In the genomic region with DNA sequence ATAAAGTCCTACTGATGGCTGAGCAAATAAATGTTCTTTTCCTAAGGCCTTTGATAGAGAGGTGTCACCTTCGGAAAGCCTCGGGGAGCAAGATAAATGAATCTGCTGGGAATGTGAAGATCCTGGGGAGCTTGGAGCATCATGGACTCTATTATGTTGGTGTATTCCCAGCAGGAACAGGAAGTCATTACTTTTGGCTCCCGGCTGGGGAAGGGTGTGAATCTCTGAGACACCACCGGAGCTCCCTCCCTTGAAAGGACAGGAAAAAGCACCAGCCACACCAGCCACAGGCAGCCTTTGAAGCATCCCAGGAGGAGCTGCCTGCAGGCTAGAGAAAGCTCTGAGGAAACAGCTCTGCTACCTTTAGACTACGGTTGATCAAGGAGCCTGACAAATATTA, we compare ENCODE assay signal across 19 mouse cellular contexts.
DNase-seq lines count a peak whose midpoint lies in the region; ATAC-seq and TF ChIP-seq lines count a peak whose summit lies in the region.
"Had no signal": no experiment of that assay in that cellular context is flagged by ENCODE, and none has a peak within 500 bp of the region (broad histone marks: within the 10 kb centered on the region; RNA-seq: fewer than 3 reads in every experiment).

No protein-coding gene starts in this region.

- ATAC-seq in forebrain, embryonic 11.5 days (replicated peaks; ENCODE audit: low FRiP score) = no peak
- ATAC-seq in forebrain, postnatal 0 days = no peak
- no peak for ATAC-seq in midbrain, embryonic 15.5 days (replicated peaks)
- ATAC-seq in stomach, postnatal 0 days (ENCODE audit: low FRiP score, low TSS enrichment) = no peak
- ATAC-seq: activated CD4-positive, CD25-positive, alpha-beta regulatory T cell, adult 4 months; CD4-positive, CD25-positive, alpha-beta regulatory T cell, adult 4 months; forebrain, embryonic 13.5 days had no signal

- no peak overlapping the region for H3K4me3 ChIP-seq in forebrain, embryonic 11.5 days (ENCODE audit: low read depth, low read length)
- H3K4me3 ChIP-seq in forebrain, postnatal 0 days (ENCODE audit: low read depth, low read length) = no peak overlapping the region
- H3K4me3 ChIP-seq in midbrain, embryonic 10.5 days = no peak overlapping the region
- H3K4me3 ChIP-seq in midbrain, embryonic 15.5 days = no peak overlapping the region
- H3K4me3 ChIP-seq in stomach, postnatal 0 days (ENCODE audit: low read depth, low read length) = no peak overlapping the region
- H3K4me3 ChIP-seq: forebrain, embryonic 13.5 days; heart, embryonic 12.5 days; lung, embryonic 15.5 days had no signal

- no peaks in the 10 kb centered on the region for H3K9me3 ChIP-seq in forebrain, embryonic 11.5 days (ENCODE audit: control insufficient read depth, low read length)
- no peaks in the 10 kb centered on the region for H3K9me3 ChIP-seq in forebrain, postnatal 0 days (ENCODE audit: low read length)
- no peaks in the 10 kb centered on the region for H3K9me3 ChIP-seq in midbrain, embryonic 10.5 days (replicated peaks)
- no peaks in the 10 kb centered on the region for H3K9me3 ChIP-seq in midbrain, embryonic 15.5 days
- no peaks in the 10 kb centered on the region for H3K9me3 ChIP-seq in stomach, postnatal 0 days (ENCODE audit: control insufficient read depth, low read length)
- H3K9me3 ChIP-seq: forebrain, embryonic 13.5 days; heart, embryonic 12.5 days; lung, embryonic 15.5 days had no signal

- H3K27ac ChIP-seq in forebrain, embryonic 11.5 days (ENCODE audit: low read depth, low read length) = no peak overlapping the region
- no peak overlapping the region for H3K27ac ChIP-seq in forebrain, postnatal 0 days (ENCODE audit: low read depth, low read length)
- H3K27ac ChIP-seq in midbrain, embryonic 10.5 days (replicated peaks) = no peak overlapping the region
- H3K27ac ChIP-seq in midbrain, embryonic 15.5 days = no peak overlapping the region
- no peak overlapping the region for H3K27ac ChIP-seq in stomach, postnatal 0 days (replicated peaks)
- H3K27ac ChIP-seq: forebrain, embryonic 13.5 days; lung, embryonic 15.5 days had no signal

- no peak overlapping the region for H3K4me2 ChIP-seq in forebrain, embryonic 11.5 days (ENCODE audit: low read depth, low read length, severe bottlenecking)
- no peak overlapping the region for H3K4me2 ChIP-seq in forebrain, postnatal 0 days (ENCODE audit: low read depth)
- no peak overlapping the region for H3K4me2 ChIP-seq in midbrain, embryonic 15.5 days
- H3K4me2 ChIP-seq in stomach, postnatal 0 days (replicated peaks; ENCODE audit: low read depth) = no peak overlapping the region
- H3K4me2 ChIP-seq: forebrain, embryonic 13.5 days; heart, embryonic 12.5 days; lung, embryonic 15.5 days had no signal

- no peaks in the 10 kb centered on the region; the same call in 1 of the 2 replicates for H3K4me1 ChIP-seq in forebrain, embryonic 11.5 days (replicated peaks; ENCODE audit: control insufficient read depth, insufficient read depth, low read length)
- no peaks in the 10 kb centered on the region for H3K4me1 ChIP-seq in forebrain, postnatal 0 days (ENCODE audit: insufficient read depth)
- peaks cover 16% of the 10 kb centered on the region for H3K4me1 ChIP-seq in midbrain, embryonic 10.5 days
- H3K4me1 ChIP-seq in midbrain, embryonic 15.5 days = 0 out of 2 replicates have a peak, but pooled peaks cover 3% of the 10 kb centered on the region
- no peaks in the 10 kb centered on the region for H3K4me1 ChIP-seq in stomach, postnatal 0 days (replicated peaks; ENCODE audit: control insufficient read depth, insufficient read depth)
- H3K4me1 ChIP-seq: forebrain, embryonic 13.5 days; heart, embryonic 12.5 days; lung, embryonic 15.5 days had no signal

- 18% methylated on average over 5 of the region's 5 CpGs for WGBS in forebrain, embryonic 11.5 days
- WGBS in forebrain, postnatal 0 days = 23% methylated on average over 5 of the region's 5 CpGs
- 20% methylated on average over 5 of the region's 5 CpGs for WGBS in midbrain, embryonic 10.5 days
- 17% methylated on average over 5 of the region's 5 CpGs for WGBS in midbrain, embryonic 15.5 days
- WGBS in stomach, postnatal 0 days = 10% methylated on average over 5 of the region's 5 CpGs

- DNase-seq in forebrain, embryonic 11.5 days (ENCODE audit: low spot score) = peak; percentile 51
- DNase-seq in forebrain, postnatal 0 days = no peak
- peak; percentile 16 for DNase-seq in midbrain, embryonic 10.5 days (ENCODE audit: low spot score)
- peak; percentile 33 for DNase-seq in embryo, embryonic 10 days (ENCODE audit: low spot score)
- peak; percentile 16 for DNase-seq in stomach, postnatal 0 days (ENCODE audit: low spot score)
- no peak for DNase-seq in gastrocnemius, adult 18-20 months (ENCODE audit: low spot score)
- no peak for DNase-seq in adrenal gland, postnatal 36 days
- DNase-seq: adrenal gland, postnatal 14 days; cerebellum, adult 9-10 months; gastrocnemius, postnatal 36 days; heart, postnatal 36 days; kidney, adult 9 months; retina, postnatal 1 day had no signal

- H3K9ac ChIP-seq in forebrain, embryonic 11.5 days (ENCODE audit: low read length) = no peak overlapping the region
- no peak overlapping the region for H3K9ac ChIP-seq in forebrain, postnatal 0 days
- H3K9ac ChIP-seq in midbrain, embryonic 15.5 days = no peak overlapping the region
- H3K9ac ChIP-seq in stomach, postnatal 0 days (ENCODE audit: low read length) = no peak overlapping the region
- H3K9ac ChIP-seq: forebrain, embryonic 13.5 days; heart, embryonic 12.5 days; lung, embryonic 15.5 days had no signal

- H3K36me3 ChIP-seq in forebrain, embryonic 11.5 days (ENCODE audit: control insufficient read depth, insufficient read depth, low read length) = no peaks in the 10 kb centered on the region
- H3K36me3 ChIP-seq in forebrain, postnatal 0 days (ENCODE audit: insufficient read depth) = no peaks in the 10 kb centered on the region
- no peaks in the 10 kb centered on the region for H3K36me3 ChIP-seq in midbrain, embryonic 10.5 days
- no peaks in the 10 kb centered on the region for H3K36me3 ChIP-seq in midbrain, embryonic 15.5 days (replicated peaks)
- H3K36me3 ChIP-seq in stomach, postnatal 0 days (ENCODE audit: control insufficient read depth, insufficient read depth, low read length) = no peaks in the 10 kb centered on the region
- H3K36me3 ChIP-seq: heart, embryonic 12.5 days; lung, embryonic 15.5 days had no signal

- H3K27me3 ChIP-seq in forebrain, embryonic 11.5 days (ENCODE audit: control insufficient read depth, insufficient read depth, low read length) = no peaks in the 10 kb centered on the region
- no peaks in the 10 kb centered on the region for H3K27me3 ChIP-seq in forebrain, postnatal 0 days (ENCODE audit: insufficient read depth, low read length)
- no peaks in the 10 kb centered on the region for H3K27me3 ChIP-seq in midbrain, embryonic 10.5 days (ENCODE audit: low read depth, poor library complexity, severe bottlenecking)
- no peaks in the 10 kb centered on the region for H3K27me3 ChIP-seq in midbrain, embryonic 15.5 days (replicated peaks)
- H3K27me3 ChIP-seq in stomach, postnatal 0 days (ENCODE audit: control insufficient read depth, insufficient read depth, low read length) = no peaks in the 10 kb centered on the region
- H3K27me3 ChIP-seq: forebrain, embryonic 13.5 days; heart, embryonic 12.5 days; lung, embryonic 15.5 days had no signal

- TF ChIP-seq EP300 in stomach, postnatal 0 days (optimal IDR thresholded peaks at IDR 0.05) = no peak

- no peak for TF ChIP-seq CTCF in forebrain, postnatal 0 days (IDR thresholded peaks at IDR 0.05; ENCODE audit: low read depth)
- TF ChIP-seq CTCF in stomach, postnatal 0 days (IDR thresholded peaks at IDR 0.05; ENCODE audit: low read depth) = no peak

Comparison
In these comparisons a context has a peak if more than half of its experiments do, and no peak if none do; other contexts are left out.
1. DNase-seq: peak in forebrain, embryonic 11.5 days (single experiment), midbrain, embryonic 10.5 days (single experiment), embryo, embryonic 10 days (single experiment) and stomach, postnatal 0 days (single experiment); none in forebrain, postnatal 0 days (single experiment), gastrocnemius, adult 18-20 months (single experiment) and adrenal gland, postnatal 36 days (0 of 2).